ENCODE assay signal across 8 mouse cellular contexts in genomic region chr5:137613550-137613949, GRCm38 (mm10). TPM values are rescaled to one million over a fixed set of nuclear protein-coding genes. Genes with fewer than 3 reads are reported as not detected.
A peak's percentile ranks its signal among the peaks of the same experiment; 100 is the strongest.
DNase-seq lines count a peak whose midpoint lies in the region; ATAC-seq and TF ChIP-seq lines count a peak whose summit lies in the region.

Pcolce (minus strand) TSS chr5:137613784.

- 0 out of 2 replicates have a peak, but pooled peaks cover 3% of the 10 kb centered on the region for H3K4me1 ChIP-seq in forebrain, embryonic 13.5 days
- peaks cover 53% of the 10 kb centered on the region for H3K4me1 ChIP-seq in hindbrain, embryonic 10.5 days (replicated peaks)
- H3K4me1 ChIP-seq in liver, postnatal 0 days (ENCODE audit: insufficient read depth), result peaks cover 20% of the 10 kb centered on the region

- no peak for DNase-seq in thymus, postnatal 0 days (ENCODE audit: low spot score)
- no peak for DNase-seq in thymus, postnatal 14 days
- no peak for DNase-seq in hindbrain, embryonic 10.5 days (ENCODE audit: low spot score)
- DNase-seq in liver, postnatal 0 days, result no peak
- DNase-seq in urinary bladder, adult 2 months (ENCODE audit: low spot score), result peak; percentile 56
- no peak for DNase-seq in yolk sac, embryonic 10.5 days (ENCODE audit: low spot score)
- no peak for DNase-seq in thymus, postnatal 25 days

- H3K9ac ChIP-seq in forebrain, embryonic 13.5 days, result peak within 1 kb of the TSS; percentile 38; the same call in 1 of the 2 replicates
- no peak within 1 kb of the TSS for H3K9ac ChIP-seq in liver, postnatal 0 days (replicated peaks)

- TF ChIP-seq EP300 in liver, postnatal 0 days (IDR thresholded peaks at IDR 0.05; ENCODE audit: low read depth), result no peak

- H3K27ac ChIP-seq in forebrain, embryonic 13.5 days, result no peak within 1 kb of the TSS
- H3K27ac ChIP-seq in hindbrain, embryonic 10.5 days, result peak within 1 kb of the TSS; percentile 86
- no peak within 1 kb of the TSS for H3K27ac ChIP-seq in liver, postnatal 0 days (ENCODE audit: low read depth)

- H3K27me3 ChIP-seq in forebrain, embryonic 13.5 days, result peaks cover 11% of the 10 kb centered on the region
- peaks cover 19% of the 10 kb centered on the region for H3K27me3 ChIP-seq in hindbrain, embryonic 10.5 days (ENCODE audit: insufficient read depth, poor library complexity, severe bottlenecking)
- H3K27me3 ChIP-seq in liver, postnatal 0 days (ENCODE audit: insufficient read depth, low read length), result no peaks in the 10 kb centered on the region

- no peaks in the 10 kb centered on the region for H3K9me3 ChIP-seq in forebrain, embryonic 13.5 days (replicated peaks)
- no peaks in the 10 kb centered on the region for H3K9me3 ChIP-seq in hindbrain, embryonic 10.5 days
- H3K9me3 ChIP-seq in liver, postnatal 0 days (ENCODE audit: low read length), result no peaks in the 10 kb centered on the region

- no peaks in the 10 kb centered on the region for H3K36me3 ChIP-seq in forebrain, embryonic 13.5 days (ENCODE audit: poor library complexity, severe bottlenecking)
- no peaks in the 10 kb centered on the region for H3K36me3 ChIP-seq in hindbrain, embryonic 10.5 days
- no peaks in the 10 kb centered on the region for H3K36me3 ChIP-seq in liver, postnatal 0 days (replicated peaks; ENCODE audit: insufficient read depth, low read length)

- TF ChIP-seq CTCF in liver, postnatal 0 days (IDR thresholded peaks at IDR 0.05; ENCODE audit: low read depth), result no peak

- no peak within 1 kb of the TSS for H3K4me3 ChIP-seq in forebrain, embryonic 13.5 days
- peak within 1 kb of the TSS; percentile 4; the same call in 1 of the 2 replicates for H3K4me3 ChIP-seq in hindbrain, embryonic 10.5 days
- H3K4me3 ChIP-seq in liver, postnatal 0 days (ENCODE audit: low read depth, low read length), result no peak within 1 kb of the TSS

- WGBS in forebrain, embryonic 13.5 days, result 72% methylated on average over 11 of the region's 11 CpGs
- WGBS in hindbrain, embryonic 10.5 days, result 61% methylated on average over 11 of the region's 11 CpGs
- WGBS in liver, postnatal 0 days (ENCODE audit: insufficient replicate concordance), result 63% methylated on average over 11 of the region's 11 CpGs

- H3K4me2 ChIP-seq in forebrain, embryonic 13.5 days, result no peak within 1 kb of the TSS
- no peak within 1 kb of the TSS for H3K4me2 ChIP-seq in liver, postnatal 0 days (ENCODE audit: low read depth, low read length)

- ATAC-seq in forebrain, embryonic 13.5 days, result no peak
- no peak for ATAC-seq in liver, postnatal 0 days

RNA-seq across cellular contexts. Expression of gene Pcolce, which starts in this region (rescaled TPM):
- polyA plus RNA-seq in thymus, postnatal 0 days (2015; fragmentation: Nextera tagmentation; extraction: Ambion mirVana), result 18.6 and 21.1 TPM in 2 replicates
- polyA plus RNA-seq in forebrain, embryonic 13.5 days (2015; fragmentation: Nextera tagmentation; extraction: Ambion mirVana), result 6.9 and 7.1 TPM in 2 replicates
- polyA plus RNA-seq in hindbrain, embryonic 10.5 days (2016; fragmentation: Nextera tagmentation; extraction: Ambion mirVana), result 72.2 and 95.5 TPM in 2 replicates
- 12.9 and 14.7 TPM in 2 replicates for polyA plus RNA-seq in liver, postnatal 0 days (2015; fragmentation: Nextera tagmentation; extraction: Ambion mirVana)
- polyA plus RNA-seq in urinary bladder, adult 2 months (2012; rRNA removed), result 305 and 309 TPM in 2 replicates
